29 mouse cellular contexts compared by ENCODE assay signal in genomic region chr11:106773061-106773460, GRCm38 (mm10). TPM values are rescaled to one million over a fixed set of nuclear protein-coding genes. Genes with fewer than 3 reads are reported as not detected.
"Had no signal": no experiment of that assay in that cellular context is flagged by ENCODE, and none has a peak within 500 bp of the region (broad histone marks: within the 10 kb centered on the region; RNA-seq: fewer than 3 reads in every experiment).

No protein-coding gene starts in this region.

- DNase-seq: left cerebral cortex, postnatal 4 days; liver; liver, embryonic 13.5 days; liver, postnatal 0 days; lung, adult 18-20 months; lung, adult 2 months; lung, embryonic 14.5 days; lung, postnatal 10 days; lung, postnatal 14 days; lung, postnatal 36 days; lung, postnatal 4 days; midbrain, embryonic 14.5 days had no signal

- H3K27me3 ChIP-seq: limb, embryonic 12.5 days; limb, embryonic 13.5 days; limb, embryonic 15.5 days; liver, embryonic 12.5 days; liver, embryonic 13.5 days; liver, embryonic 15.5 days; lung, embryonic 15.5 days; megakaryocyte, embryonic 14.5 days; midbrain, embryonic 12.5 days; midbrain, embryonic 13.5 days; midbrain, embryonic 15.5 days had no signal

- H3K4me1 ChIP-seq: limb, embryonic 10.5 days; limb, embryonic 12.5 days had no signal

- H3K9me3 ChIP-seq: limb, embryonic 10.5 days; limb, embryonic 12.5 days; limb, embryonic 13.5 days; limb, embryonic 15.5 days; liver, embryonic 13.5 days; liver, embryonic 15.5 days; lung, embryonic 15.5 days; megakaryocyte, embryonic 14.5 days; midbrain, embryonic 10.5 days; midbrain, embryonic 12.5 days; midbrain, embryonic 13.5 days; midbrain, embryonic 15.5 days had no signal

- H3K27ac ChIP-seq: limb, embryonic 10.5 days; limb, embryonic 12.5 days; limb, embryonic 13.5 days; limb, embryonic 15.5 days; liver, embryonic 12.5 days; liver, embryonic 13.5 days; liver, embryonic 14.5 days; liver, embryonic 15.5 days; lung, embryonic 15.5 days; macrophage; midbrain, embryonic 10.5 days; midbrain, embryonic 12.5 days; midbrain, embryonic 13.5 days; midbrain, embryonic 15.5 days had no signal

- H3K4me3 ChIP-seq: limb, embryonic 10.5 days; limb, embryonic 12.5 days; limb, embryonic 13.5 days; limb, embryonic 15.5 days; liver, embryonic 12.5 days; liver, embryonic 13.5 days; liver, embryonic 15.5 days; lung, embryonic 15.5 days; megakaryocyte, embryonic 14.5 days; midbrain, embryonic 10.5 days; midbrain, embryonic 12.5 days; midbrain, embryonic 13.5 days; midbrain, embryonic 15.5 days; myocyte had no signal

RNA-seq across cellular contexts. Expression of gene Milr1, which starts 22.0 kb away (rescaled TPM):
- total RNA-seq: left cerebral cortex, postnatal 25 days; midbrain, postnatal 0 days had no signal
